Mouse (Mus musculus): Measurements from ENCODE around the gene Map3k6. TPM values are rescaled to one million over a fixed set of nuclear protein-coding genes. Genes with fewer than 3 reads are reported as not detected.

Gene Map3k6
- total and polyA plus RNA-seq, 2 experiments from 2014 or later, result 5.8 to 11.7 TPM

- H3K36me3 ChIP-seq (ENCODE audit: insufficient read depth, low read length), result peaks cover 46% of the 10 kb centered on the region
- H3K4me3 ChIP-seq (ENCODE audit: low read length), result no peak overlapping the region
- no peak for ATAC-seq
- TF ChIP-seq CTCF (IDR thresholded peaks at IDR 0.05; ENCODE audit: low read depth), result no peak
- H3K9ac ChIP-seq (replicated peaks; ENCODE audit: low read length), result no peak overlapping the region
- H3K27me3 ChIP-seq (ENCODE audit: insufficient read depth, low read length), result no peaks in the 10 kb centered on the region
- no peaks in the 10 kb centered on the region for H3K9me3 ChIP-seq (ENCODE audit: low read length)
- H3K27ac ChIP-seq, result no peak overlapping the region
- no peak for DNase-seq (ENCODE audit: low spot score)
- no peak overlapping the region for H3K4me2 ChIP-seq (ENCODE audit: low read depth, low read length)
- no peaks in the 10 kb centered on the region for H3K4me1 ChIP-seq (ENCODE audit: insufficient read depth, low read length)
- WGBS, result 98% methylated on average over 3 of the region's 3 CpGs
Observed at GRCm38 (mm10) chr4:133265297-133265696, 24.7 kb downstream of the Map3k6 start.

GRCm38 (mm10) chr4:133265759-133266158, 25.1 kb downstream of the Map3k6 start:
- no peak overlapping the region for H3K9ac ChIP-seq (replicated peaks; ENCODE audit: low read length)
- no peak for ATAC-seq
- H3K27ac ChIP-seq, result no peak overlapping the region
- no peak overlapping the region for H3K4me3 ChIP-seq (ENCODE audit: low read length)
- H3K36me3 ChIP-seq (ENCODE audit: insufficient read depth, low read length), result peaks cover 46% of the 10 kb centered on the region
- no peak for DNase-seq (ENCODE audit: low spot score)
- TF ChIP-seq CTCF (IDR thresholded peaks at IDR 0.05; ENCODE audit: low read depth), result no peak
- H3K27me3 ChIP-seq (ENCODE audit: insufficient read depth, low read length), result no peaks in the 10 kb centered on the region
- no peaks in the 10 kb centered on the region for H3K9me3 ChIP-seq (ENCODE audit: low read length)
- H3K4me2 ChIP-seq (ENCODE audit: low read depth, low read length), result no peak overlapping the region
- 93% methylated on average over 4 of the region's 4 CpGs for WGBS
- no peaks in the 10 kb centered on the region for H3K4me1 ChIP-seq (ENCODE audit: insufficient read depth, low read length)

GRCm38 (mm10) chr4:133266248-133266880, 25.7 kb downstream of the Map3k6 start:
- no peak overlapping the region for H3K4me2 ChIP-seq (ENCODE audit: low read depth, low read length)
- no peaks in the 10 kb centered on the region for H3K27me3 ChIP-seq (ENCODE audit: insufficient read depth, low read length)
- no peak for ATAC-seq
- TF ChIP-seq CTCF (IDR thresholded peaks at IDR 0.05; ENCODE audit: low read depth), result no peak
- H3K4me1 ChIP-seq (ENCODE audit: insufficient read depth, low read length), result no peaks in the 10 kb centered on the region
- no peak overlapping the region for H3K27ac ChIP-seq
- H3K9me3 ChIP-seq (ENCODE audit: low read length), result no peaks in the 10 kb centered on the region
- peaks cover 46% of the 10 kb centered on the region for H3K36me3 ChIP-seq (ENCODE audit: insufficient read depth, low read length)
- DNase-seq (ENCODE audit: low spot score), result no peak
- WGBS, result 91% methylated on average over 12 of the region's 12 CpGs
- H3K4me3 ChIP-seq (ENCODE audit: low read length), result no peak overlapping the region
- no peak overlapping the region for H3K9ac ChIP-seq (replicated peaks; ENCODE audit: low read length)

- Histone ChIP-seq H3K27me3 (ENCODE audit: insufficient read depth, low read length) (no peaks in the 10 kb centered on the region), H3K4me2 (ENCODE audit: low read depth, low read length) (no peak overlapping the region), H3K4me3 (ENCODE audit: low read length) (no peak overlapping the region), H3K9me3 (ENCODE audit: low read length) (no peaks in the 10 kb centered on the region), H3K36me3 (ENCODE audit: insufficient read depth, low read length) (peaks cover 46% of the 10 kb centered on the region), H3K27ac (no peak overlapping the region), H3K4me1 (ENCODE audit: insufficient read depth, low read length) (no peaks in the 10 kb centered on the region), H3K9ac (replicated peaks; ENCODE audit: low read length) (no peak overlapping the region)
- TF ChIP-seq CTCF (IDR thresholded peaks at IDR 0.05; ENCODE audit: low read depth), result no peak
- DNase-seq (ENCODE audit: low spot score) (no peak), ATAC-seq (no peak)
- WGBS, result over 99% methylated on average over 3 of the region's 3 CpGs
Observed at GRCm38 (mm10) chr4:133268931-133269330, 28.3 kb downstream of the Map3k6 start.

GRCm38 (mm10) chr4:133269596-133269995, 29.0 kb downstream of the Map3k6 start:
- Histone ChIP-seq H3K27me3 (ENCODE audit: insufficient read depth, low read length) (no peaks in the 10 kb centered on the region), H3K9me3 (ENCODE audit: low read length) (no peaks in the 10 kb centered on the region), H3K27ac (no peak overlapping the region), H3K36me3 (ENCODE audit: insufficient read depth, low read length) (peaks cover 46% of the 10 kb centered on the region), H3K9ac (replicated peaks; ENCODE audit: low read length) (no peak overlapping the region), H3K4me2 (ENCODE audit: low read depth, low read length) (no peak overlapping the region), H3K4me3 (ENCODE audit: low read length) (no peak overlapping the region), H3K4me1 (ENCODE audit: insufficient read depth, low read length) (no peaks in the 10 kb centered on the region)
- ATAC-seq (no peak), DNase-seq (ENCODE audit: low spot score) (no peak)
- TF ChIP-seq CTCF (IDR thresholded peaks at IDR 0.05; ENCODE audit: low read depth), result no peak
- WGBS, result 89% methylated on average over 3 of the region's 3 CpGs

GRCm38 (mm10) chr4:133270929-133271328, 30.3 kb downstream of the Map3k6 start:
- DNase-seq (ENCODE audit: low spot score) (no peak), ATAC-seq (no peak)
- Histone ChIP-seq H3K4me3 (ENCODE audit: low read length) (no peak overlapping the region), H3K27ac (no peak overlapping the region), H3K9ac (replicated peaks; ENCODE audit: low read length) (no peak overlapping the region), H3K27me3 (ENCODE audit: insufficient read depth, low read length) (no peaks in the 10 kb centered on the region), H3K36me3 (ENCODE audit: insufficient read depth, low read length) (peaks cover 36% of the 10 kb centered on the region), H3K4me1 (ENCODE audit: insufficient read depth, low read length) (no peaks in the 10 kb centered on the region), H3K4me2 (ENCODE audit: low read depth, low read length) (no peak overlapping the region), H3K9me3 (ENCODE audit: low read length) (no peaks in the 10 kb centered on the region)
- no peak for TF ChIP-seq CTCF (IDR thresholded peaks at IDR 0.05; ENCODE audit: low read depth)
- WGBS, result 85% methylated on average over 9 of the region's 9 CpGs

All from hindbrain, postnatal 0 days (tissue).